ENCODE assay signal across 7 mouse cellular contexts in the genomic region with DNA sequence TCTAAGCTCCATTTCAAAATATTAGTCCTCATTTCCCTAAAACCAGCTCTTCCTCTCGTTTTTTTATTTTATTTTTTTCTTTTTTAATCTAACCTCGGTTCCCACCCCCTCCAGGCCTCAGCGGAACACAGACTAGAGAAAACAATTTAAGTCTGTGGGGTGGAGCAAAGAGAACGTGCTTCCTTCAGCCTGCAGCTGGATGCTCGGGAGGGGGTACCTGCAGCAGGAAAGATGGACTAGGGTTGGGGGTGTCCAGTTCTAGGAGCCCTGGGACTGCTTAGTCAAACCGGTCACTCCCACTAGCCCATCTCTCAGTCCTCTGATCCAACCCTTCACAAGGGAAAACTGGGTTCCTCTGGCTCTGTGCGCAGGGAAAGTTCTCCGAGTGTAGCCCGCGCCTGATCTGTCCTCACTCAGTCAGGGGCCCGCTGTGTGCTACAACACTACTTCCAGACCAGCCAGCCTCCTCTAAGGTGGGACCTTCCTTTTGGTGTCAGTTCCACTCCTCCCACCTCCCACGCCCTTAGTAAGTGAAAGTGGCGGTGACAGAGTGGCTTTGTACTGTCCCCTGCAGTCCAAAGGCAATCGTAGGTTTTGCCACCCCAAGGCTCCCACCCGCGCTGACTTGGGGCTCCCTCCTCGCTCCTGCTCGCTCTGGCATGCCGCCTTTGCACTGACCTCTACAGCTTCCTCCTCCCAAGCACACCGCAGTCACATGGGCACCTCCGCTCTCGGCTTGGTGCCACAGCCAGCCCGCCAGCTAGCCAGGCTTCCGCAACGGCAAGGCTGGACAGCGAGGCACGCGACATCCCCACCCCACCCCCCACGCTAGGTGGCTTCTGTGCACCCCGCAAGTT. TPM values are rescaled to one million over a fixed set of nuclear protein-coding genes. Genes with fewer than 3 reads are reported as not detected.
DNase-seq lines count a peak whose midpoint lies in the region; ATAC-seq lines count a peak whose summit lies in the region.

No protein-coding gene starts in this region.

- peak; percentile 66 for ATAC-seq in common myeloid progenitor, adult 5-6 weeks (replicated peaks; ENCODE audit: low read depth, poor library complexity, severe bottlenecking)
- ATAC-seq in granulocyte monocyte progenitor cell, adult 5-6 weeks (replicated peaks; ENCODE audit: poor library complexity, severe bottlenecking): peak; percentile 74
- ATAC-seq in intestine, embryonic 14.5 days (replicated peaks; ENCODE audit: low FRiP score, low TSS enrichment, low read depth): peak; percentile 39; the same call in 1 of the 2 replicates
- ATAC-seq in limb, embryonic 11.5 days (ENCODE audit: insufficient number of reproducible peaks, low FRiP score, low TSS enrichment, low read depth): peak; percentile 19; the same call in 1 of the 2 replicates

- H3K9me3 ChIP-seq in intestine, embryonic 14.5 days (ENCODE audit: control insufficient read depth, low read length): no peaks in the 10 kb centered on the region
- H3K9me3 ChIP-seq in limb, embryonic 11.5 days (ENCODE audit: control insufficient read depth, low read length): no peaks in the 10 kb centered on the region

- DNase-seq in adrenal gland, postnatal 10 days: peak; percentile 78
- peak; percentile 72 for DNase-seq in intestine, embryonic 14.5 days (ENCODE audit: low spot score)
- no peak for DNase-seq in limb, embryonic 11.5 days (ENCODE audit: low spot score)
- DNase-seq in mesoderm, embryonic 11.5 days (ENCODE audit: low read depth, low spot score): peak; percentile 37
- peak; percentile 63 for DNase-seq in right cerebral cortex, postnatal 4 days

- H3K4me2 ChIP-seq in intestine, embryonic 14.5 days (ENCODE audit: low read length): peak overlapping the region; percentile 84
- peak overlapping the region; percentile 83 for H3K4me2 ChIP-seq in limb, embryonic 11.5 days (ENCODE audit: low read depth, severe bottlenecking)

- peaks cover 18% of the 10 kb centered on the region for H3K4me1 ChIP-seq in intestine, embryonic 14.5 days (replicated peaks; ENCODE audit: control insufficient read depth, insufficient read depth, low read length)
- peaks cover 16% of the 10 kb centered on the region for H3K4me1 ChIP-seq in limb, embryonic 11.5 days (ENCODE audit: control insufficient read depth, insufficient read depth, low read length)

- H3K9ac ChIP-seq in intestine, embryonic 14.5 days (ENCODE audit: low read length): peak overlapping the region; percentile 29; the same call in 1 of the 2 replicates
- no peak overlapping the region; the same call in 1 of the 2 replicates for H3K9ac ChIP-seq in limb, embryonic 11.5 days (ENCODE audit: low read length)

- H3K4me3 ChIP-seq in intestine, embryonic 14.5 days (ENCODE audit: low read depth, low read length): peak overlapping the region; percentile 38
- peak overlapping the region; percentile 37 for H3K4me3 ChIP-seq in limb, embryonic 11.5 days (ENCODE audit: low read depth, low read length)

- peaks cover 44% of the 10 kb centered on the region for H3K27me3 ChIP-seq in intestine, embryonic 14.5 days (replicated peaks; ENCODE audit: control insufficient read depth, insufficient read depth, low read length)
- H3K27me3 ChIP-seq in limb, embryonic 11.5 days (ENCODE audit: control insufficient read depth, insufficient read depth, low read length): peaks cover 23% of the 10 kb centered on the region

- 8% methylated on average over 30 of the region's 30 CpGs for WGBS in intestine, embryonic 14.5 days
- 12% methylated on average over 30 of the region's 30 CpGs for WGBS in limb, embryonic 11.5 days

- no peaks in the 10 kb centered on the region for H3K36me3 ChIP-seq in intestine, embryonic 14.5 days (ENCODE audit: control insufficient read depth, insufficient read depth, low read length)
- H3K36me3 ChIP-seq in limb, embryonic 11.5 days (ENCODE audit: control insufficient read depth, insufficient read depth, low read length): no peaks in the 10 kb centered on the region

- H3K27ac ChIP-seq in intestine, embryonic 14.5 days (ENCODE audit: low read depth): no peak overlapping the region
- H3K27ac ChIP-seq in limb, embryonic 11.5 days (replicated peaks; ENCODE audit: low read depth, low read length): no peak overlapping the region

RNA-seq across cellular contexts. Expression of gene Kdm2b, which starts 38.3 kb away (rescaled TPM):
- 10 to 100 TPM; 22.8 to 27.6 TPM for total RNA-seq in adrenal gland, postnatal 10 days (2021)
- total RNA-seq in common myeloid progenitor, adult 5-6 weeks (2017): 60.6 and 72.8 TPM in 2 replicates
- total RNA-seq in granulocyte monocyte progenitor cell, adult 5-6 weeks (2014; fragmentation: Nextera tagmentation): 42.8 and 63.5 TPM in 2 replicates
- total RNA-seq in granulocyte monocyte progenitor cell, adult 5-6 weeks (2017): 54.8 and 58.7 TPM in 2 replicates
- polyA plus RNA-seq in intestine, embryonic 14.5 days (2014; fragmentation: Nextera tagmentation; extraction: Ambion mirVana): 31.7 and 37.4 TPM in 2 replicates
- 67.2 and 79.4 TPM in 2 replicates for polyA plus RNA-seq in limb, embryonic 11.5 days (2014; fragmentation: Nextera tagmentation; extraction: Ambion mirVana)

Comparison
In these comparisons a context has a peak if more than half of its experiments do, and no peak if none do; other contexts are left out.
1. ATAC-seq: peak in every context shown above with its lines; median percentile 74 in granulocyte monocyte progenitor cell, adult 5-6 weeks; 66 in common myeloid progenitor, adult 5-6 weeks; 39 in intestine, embryonic 14.5 days; 19 in limb, embryonic 11.5 days.